Mouse (Mus musculus): ENCODE measurements around the gene Fbp2. TPM values are rescaled to one million over a fixed set of nuclear protein-coding genes. Genes with fewer than 3 reads are reported as not detected.

The Fbp2 gene
- total RNA-seq (2014; fragmentation: Nextera tagmentation), result not detected in 2 replicates
- not detected in 2 replicates for total RNA-seq (2017)

DNA sequence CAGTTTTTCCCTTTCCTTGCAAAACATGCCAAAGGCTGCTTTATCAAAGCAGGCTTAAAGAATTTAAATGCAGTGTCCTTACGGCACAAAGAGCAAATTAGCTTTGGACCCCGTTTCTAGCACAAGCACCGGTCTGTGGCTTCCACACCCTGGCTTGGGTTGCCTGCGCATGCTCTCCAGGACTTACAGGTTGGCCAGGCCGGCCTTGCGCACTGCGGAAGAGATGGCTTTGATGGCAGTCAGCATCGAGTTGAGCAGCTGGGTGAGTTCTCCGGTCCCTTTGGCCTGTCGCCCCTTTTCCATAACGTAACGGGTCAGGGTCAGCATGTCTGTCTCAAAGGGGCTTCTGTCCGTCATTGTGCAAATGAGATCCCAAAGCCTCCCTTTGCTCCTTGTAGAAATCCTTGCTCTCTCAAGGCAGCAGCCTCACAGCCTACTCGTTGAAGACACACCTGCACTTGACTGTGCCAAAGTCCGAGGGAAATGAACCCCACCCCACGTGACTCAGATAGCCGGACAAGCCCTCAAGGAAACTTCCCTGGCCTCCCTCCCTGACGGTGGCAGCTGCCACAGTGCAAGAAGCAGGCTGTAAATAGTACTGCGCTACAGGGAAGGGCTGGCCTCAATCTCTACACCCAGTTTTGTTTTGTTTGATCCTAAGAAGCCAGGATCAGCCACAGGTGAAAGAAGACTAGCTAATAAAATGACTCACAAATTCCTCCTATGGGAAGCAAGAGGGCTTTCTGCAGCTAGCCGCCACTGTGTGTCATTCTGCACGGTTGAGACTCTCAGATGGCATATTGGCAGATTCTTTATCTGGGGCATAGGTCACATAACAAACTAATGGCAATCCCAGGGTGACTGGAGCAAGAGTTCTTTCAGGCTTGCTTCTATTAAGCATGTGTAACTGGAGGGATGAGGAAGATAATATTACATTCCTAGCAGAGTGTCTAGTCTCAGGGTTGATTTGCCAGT, at the start of gene Fbp2:
Gene Fbp2 (minus strand): TSS at position 482 of the 975 bp plus-strand sequence.
- no peak for ATAC-seq (replicated peaks; ENCODE audit: poor library complexity, severe bottlenecking)

DNA sequence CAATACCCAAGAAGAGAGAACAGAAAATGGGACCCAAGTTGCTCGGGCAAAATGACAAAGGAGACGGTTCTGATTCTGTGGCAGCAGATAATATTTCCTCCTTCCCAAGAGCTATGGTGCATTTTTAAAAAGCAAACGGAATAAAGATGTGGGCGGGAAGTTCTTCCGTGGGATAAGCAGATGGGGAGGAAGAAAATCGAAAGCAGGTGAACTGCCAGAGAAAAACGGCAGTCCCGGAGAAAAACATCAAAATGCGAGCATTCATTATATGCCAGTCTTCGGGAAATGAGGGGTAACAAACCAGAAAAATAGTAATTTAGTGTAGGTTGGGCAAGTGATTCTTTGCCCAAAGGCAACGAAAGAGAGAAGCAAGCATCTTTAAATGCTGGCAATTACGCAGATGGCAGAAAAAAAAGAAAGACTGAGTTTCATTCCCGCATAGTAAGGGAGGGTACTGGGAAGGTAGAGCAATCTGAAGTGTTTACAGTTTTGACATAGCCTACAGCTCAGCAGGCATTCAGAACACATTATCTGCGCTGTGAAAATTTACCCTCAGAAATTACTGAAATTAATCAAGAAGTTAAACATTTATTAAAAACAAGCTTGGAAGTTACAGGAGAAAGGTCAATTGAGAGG, 49.4 kb upstream of the Fbp2 start:
- ATAC-seq (replicated peaks; ENCODE audit: poor library complexity, severe bottlenecking), result no peak

DNA sequence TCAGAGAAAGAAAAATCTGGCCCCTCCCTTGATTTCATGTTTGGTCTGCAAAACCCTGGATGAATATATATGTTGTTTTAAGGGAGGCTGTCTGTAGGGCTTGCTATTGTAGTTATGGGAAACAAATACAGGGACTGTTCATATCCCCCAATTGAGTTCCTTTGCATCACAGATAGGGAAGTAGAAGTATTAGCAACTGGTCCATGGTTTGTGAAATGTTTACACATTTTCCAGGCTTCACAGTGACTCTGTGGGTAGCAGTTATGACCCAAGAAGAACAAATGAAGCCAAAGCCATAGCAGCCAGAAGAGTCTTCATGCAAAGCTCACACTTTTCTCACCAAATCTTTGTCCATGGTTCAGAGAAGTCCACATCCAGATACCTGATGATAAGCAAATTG, 42.9 kb upstream of the Fbp2 start:
- peak; percentile 62 for ATAC-seq (replicated peaks; ENCODE audit: poor library complexity, severe bottlenecking)

DNA sequence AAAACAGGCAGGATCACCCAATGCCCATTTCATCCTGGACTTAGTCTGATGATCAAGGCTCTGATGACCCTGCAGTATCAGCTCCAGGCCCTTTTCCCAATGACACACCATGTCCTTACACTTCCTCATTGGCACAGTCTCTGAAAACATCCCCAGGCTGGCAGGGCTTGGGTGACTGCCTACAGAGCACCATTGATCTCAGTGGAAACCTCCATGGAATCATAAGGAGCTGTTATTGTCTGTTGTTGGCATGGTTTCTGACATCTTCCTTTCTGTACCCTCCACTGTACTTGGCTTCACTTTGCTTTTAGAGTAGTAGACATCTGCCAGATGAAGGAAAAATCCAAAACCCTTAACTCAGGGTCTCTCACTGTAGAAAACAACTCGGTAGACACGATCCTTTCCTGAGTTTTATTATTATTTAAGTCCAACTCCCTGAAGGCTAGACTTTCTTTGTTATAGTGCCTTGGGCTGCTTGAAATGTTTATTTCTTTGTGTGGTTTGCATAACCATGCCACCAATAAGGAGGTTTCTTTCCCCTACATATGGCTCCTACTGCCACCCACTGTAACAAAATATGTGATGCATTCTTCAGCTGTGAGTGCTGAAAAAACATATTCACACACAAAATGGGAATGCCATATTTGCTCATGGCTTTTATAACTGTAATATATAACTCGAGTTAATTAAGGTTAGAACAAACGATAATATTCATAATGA, 39.9 kb upstream of the Fbp2 start:
- no peak for ATAC-seq (replicated peaks; ENCODE audit: poor library complexity, severe bottlenecking)

DNA sequence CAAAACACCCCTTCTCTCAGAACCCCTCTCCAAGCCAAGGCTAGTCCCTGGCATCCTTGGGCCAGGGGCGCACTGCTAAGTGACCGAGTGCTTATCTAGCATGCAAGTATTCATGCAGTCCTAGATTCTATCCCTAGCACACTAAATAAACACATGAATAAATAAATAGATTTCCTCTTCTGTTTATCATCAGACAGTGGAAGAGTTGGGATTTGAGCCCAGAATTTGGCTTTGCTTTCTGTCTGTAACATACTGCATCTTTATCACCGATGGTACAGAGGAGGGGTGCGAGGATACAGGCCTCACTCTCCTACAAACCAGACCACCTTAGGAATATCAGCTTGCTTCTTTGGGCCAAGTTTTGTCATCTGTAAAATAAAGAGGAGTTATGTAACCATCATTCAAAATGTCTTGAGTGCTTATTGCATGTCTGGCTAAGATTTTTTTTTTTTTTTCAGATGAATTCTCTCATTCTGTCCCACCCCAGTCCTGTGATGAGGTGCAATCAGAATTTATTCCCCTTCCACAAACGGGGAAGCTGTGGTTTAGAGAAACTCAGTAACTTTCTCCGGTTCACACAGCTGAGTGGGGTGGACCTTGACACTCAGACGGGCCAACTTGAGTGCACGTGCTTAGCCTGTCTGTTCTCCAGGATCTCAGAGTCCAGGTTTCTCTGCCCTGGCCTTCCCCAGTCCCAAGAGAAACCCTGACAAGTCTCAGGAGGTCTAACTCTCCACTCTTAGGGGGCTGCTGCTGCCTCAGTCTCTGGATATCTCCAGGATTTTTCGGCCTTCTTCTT, 35.0 kb upstream of the Fbp2 start:
- ATAC-seq (replicated peaks; ENCODE audit: poor library complexity, severe bottlenecking), result peak; percentile 87

DNA sequence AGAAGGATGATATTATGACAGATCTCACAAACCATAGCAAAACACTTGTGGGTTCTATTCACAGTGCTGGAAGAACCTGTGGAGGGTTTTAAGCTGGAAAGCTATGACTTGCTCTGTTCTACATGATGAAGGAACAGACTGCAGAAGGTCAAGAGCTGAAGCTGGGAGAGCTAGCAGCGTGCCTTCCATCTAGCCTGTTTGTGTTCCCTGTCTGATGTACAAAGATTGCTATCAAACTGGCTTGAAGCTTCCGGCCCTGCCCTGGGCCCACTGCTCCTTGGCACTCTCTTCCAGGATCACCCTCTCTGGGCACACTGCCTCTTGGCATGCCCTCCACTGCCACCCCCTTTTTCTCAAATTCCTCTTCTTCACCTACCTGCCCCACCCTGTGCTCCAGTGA, 31.1 kb upstream of the Fbp2 start:
- ATAC-seq (replicated peaks; ENCODE audit: poor library complexity, severe bottlenecking), result no peak

DNA sequence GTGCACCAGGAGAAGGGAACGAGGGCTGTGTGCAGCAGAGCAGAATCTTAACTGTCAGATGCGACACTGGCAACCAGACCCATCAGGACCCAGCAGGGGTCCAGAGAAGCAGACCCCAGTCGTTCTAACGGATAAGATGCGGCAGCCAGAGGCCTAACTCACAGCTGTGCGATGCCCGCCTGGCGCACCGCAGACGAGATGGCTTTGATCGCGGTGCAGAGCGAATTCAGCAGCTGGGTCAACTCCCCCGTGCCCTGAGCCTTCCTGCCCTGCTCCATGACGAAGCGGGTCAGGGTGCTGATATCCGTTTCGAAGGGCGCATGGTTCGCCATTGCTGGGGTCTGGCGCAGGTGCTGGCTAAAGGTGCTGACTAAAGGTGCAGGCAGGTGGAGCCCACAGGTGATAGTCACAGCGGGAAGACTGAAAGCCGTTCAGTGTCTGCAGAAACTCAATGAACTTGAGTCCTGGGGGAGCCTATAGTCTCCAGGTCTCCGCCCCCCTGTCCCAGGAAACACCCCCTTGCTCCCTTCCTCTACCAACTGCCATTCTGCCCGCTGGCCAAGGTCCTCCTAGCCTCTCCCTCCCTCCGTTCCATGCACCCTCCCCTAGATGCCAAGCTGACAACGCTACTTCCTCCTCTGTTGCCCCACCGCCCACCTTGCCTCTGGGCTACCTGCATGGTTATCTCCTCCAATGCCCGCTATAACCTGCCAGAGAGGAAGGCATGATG, 29.7 kb upstream of the Fbp2 start, which contains the start of gene Fbp1:
Gene Fbp1 (minus strand): TSS at position 571 of the 730 bp plus-strand sequence.
- peak; percentile 93 for ATAC-seq (replicated peaks; ENCODE audit: poor library complexity, severe bottlenecking)

DNA sequence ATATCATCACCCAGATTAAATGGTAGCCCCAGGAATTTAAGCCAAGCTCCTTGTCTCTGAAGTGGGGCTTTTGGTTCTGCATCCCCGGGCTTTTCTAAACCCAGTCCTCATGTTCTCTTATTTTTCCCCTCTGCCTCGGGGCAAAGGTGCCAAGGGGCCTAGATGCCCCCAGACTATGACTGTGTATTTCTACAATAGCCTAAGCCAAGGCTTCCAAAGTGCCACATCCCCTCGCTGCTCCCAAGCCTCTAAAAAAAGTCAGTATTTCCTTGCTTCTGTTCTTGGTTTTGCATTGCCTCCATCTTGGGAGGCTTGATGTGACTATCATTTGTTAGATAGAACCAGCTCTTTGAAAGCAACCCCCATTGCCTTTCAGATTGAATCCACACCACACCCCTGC, 26.3 kb upstream of the Fbp2 start:
- no peak for ATAC-seq (replicated peaks; ENCODE audit: poor library complexity, severe bottlenecking)

DNA sequence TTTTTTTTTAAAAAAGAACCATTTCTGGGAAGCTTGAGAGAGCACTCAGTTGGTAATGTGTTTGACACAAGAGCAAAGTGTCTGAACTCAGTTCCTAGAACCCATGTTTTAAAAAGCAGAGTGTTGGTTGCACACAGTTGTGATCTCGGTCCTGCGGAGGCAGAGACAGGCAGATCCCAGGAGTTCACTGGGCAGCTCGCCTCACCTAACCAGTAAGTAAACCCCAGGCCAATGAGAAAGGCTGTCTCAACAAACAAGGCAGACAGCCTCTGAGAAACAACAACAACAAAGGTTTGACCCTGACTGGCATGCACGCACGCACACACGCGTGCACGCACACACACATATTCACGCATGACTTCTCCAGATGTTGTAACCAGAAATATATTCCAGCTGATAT, 25.7 kb upstream of the Fbp2 start:
- no peak for ATAC-seq (replicated peaks; ENCODE audit: poor library complexity, severe bottlenecking)

DNA sequence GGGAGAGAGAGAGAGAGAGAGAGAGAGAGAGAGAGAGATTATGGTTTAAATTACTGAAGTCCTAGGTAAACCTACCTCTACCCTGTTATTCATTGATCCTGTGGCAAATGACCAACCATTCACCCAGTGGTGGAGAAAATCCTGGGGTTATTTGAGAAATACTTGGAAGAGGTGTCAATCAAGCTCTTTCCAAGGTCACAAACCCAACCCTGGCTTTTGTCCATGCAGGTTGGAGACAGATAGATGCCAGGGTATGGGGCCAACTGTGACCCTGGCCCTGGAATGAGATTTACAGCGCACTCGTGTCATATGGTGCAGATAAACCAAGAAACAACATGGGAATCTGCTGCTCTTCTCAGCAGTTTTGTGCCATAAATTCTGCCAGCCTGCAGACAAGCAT, 25.2 kb upstream of the Fbp2 start:
- ATAC-seq (replicated peaks; ENCODE audit: poor library complexity, severe bottlenecking), result no peak

DNA sequence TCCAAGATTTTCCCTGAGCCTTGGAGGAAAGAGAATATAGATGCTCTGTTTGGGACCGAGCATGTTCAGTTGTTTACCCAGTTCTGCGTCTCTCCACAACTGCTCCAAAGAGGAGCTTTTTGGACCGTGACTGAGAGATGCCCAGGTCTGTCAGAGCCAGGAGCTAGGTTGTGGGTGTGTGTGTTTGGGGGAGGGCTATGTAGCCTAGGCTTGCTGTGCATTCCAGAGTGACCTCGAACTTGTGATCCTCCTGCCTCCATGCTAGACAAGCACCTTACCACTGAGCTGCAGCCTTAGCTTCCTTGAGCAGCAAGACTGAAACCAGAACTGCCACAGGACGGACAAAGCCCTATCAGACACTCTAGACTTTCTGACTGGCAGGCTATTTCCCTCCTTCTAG, 24.6 kb upstream of the Fbp2 start:
- ATAC-seq (replicated peaks; ENCODE audit: poor library complexity, severe bottlenecking), result no peak

DNA sequence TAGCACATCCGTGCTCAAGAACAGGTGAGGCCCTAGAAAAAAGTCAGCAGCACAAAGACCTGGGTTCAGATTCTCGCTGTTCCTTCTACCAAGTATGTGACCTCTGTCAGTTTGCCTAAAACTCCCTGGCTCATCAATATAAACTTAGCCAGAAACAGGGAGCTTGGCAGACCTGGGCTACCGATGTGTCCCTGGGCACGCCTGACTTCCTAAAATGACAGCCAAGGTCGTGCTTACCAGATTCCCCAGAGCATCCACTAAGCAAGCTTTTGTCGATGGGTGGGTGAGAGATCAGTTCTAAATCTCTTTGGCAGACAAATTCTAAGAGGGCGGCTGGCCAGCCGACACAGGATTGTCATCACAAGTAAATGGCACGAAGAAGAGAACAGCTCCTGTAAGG, 23.1 kb upstream of the Fbp2 start:
- ATAC-seq (replicated peaks; ENCODE audit: poor library complexity, severe bottlenecking), result no peak

DNA sequence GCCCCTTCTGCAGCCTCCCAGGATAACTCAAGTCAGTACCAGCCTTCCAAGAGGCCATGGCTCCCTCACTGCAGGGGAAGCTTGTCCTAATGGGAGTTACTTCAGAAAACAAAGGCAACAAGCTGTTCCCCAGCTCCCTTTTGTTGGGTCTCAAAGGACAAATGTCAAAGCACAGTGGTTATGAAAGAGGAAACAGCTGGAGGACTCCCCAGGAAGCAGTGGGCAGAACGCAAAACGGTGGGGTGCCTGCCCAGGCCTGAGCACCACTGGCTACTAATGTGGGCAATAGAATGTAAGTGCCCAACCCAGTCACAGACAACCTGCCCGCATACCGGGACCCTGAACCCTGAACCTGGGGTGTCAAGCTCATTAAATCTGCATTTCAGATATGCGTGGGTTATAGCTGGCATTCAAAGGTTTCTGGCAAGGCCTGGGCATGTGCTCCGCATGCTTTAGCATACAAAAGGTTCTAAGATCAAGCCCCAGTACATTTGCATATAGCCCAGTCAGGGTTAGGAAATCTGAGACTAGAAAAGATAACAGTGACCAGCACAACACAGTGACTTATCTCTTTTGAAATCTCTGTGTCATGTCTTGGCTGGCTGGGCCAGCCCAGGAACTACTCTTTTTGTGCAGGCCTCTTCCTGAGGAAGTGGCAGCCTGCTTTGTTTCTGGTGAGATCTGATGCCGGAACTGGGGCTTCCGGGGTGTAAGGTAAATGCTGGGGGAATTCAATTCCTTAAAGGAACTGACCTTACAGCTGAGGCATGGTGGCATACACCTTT, 21.8 kb upstream of the Fbp2 start:
- ATAC-seq (replicated peaks; ENCODE audit: poor library complexity, severe bottlenecking), result peak; percentile 85

DNA sequence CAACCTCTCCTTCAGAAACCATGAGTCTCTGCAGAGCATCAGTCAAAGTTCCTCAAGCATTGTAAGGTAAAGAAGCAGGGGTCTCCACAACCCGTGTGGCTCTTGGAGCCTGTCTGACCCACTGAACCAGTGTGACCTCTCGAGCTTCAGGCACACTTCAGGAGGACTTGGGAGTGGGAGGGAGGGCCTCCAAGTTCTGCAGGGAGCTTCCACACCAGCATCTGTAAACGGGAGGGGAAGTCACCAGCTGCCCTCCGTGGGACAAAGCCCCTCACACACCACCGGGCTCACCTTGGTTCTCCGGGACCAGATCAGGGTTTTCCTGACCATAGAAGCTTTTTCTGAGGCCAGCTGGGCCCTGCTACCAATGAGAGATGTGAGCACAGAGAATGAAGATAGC, 21.2 kb upstream of the Fbp2 start:
- ATAC-seq (replicated peaks; ENCODE audit: poor library complexity, severe bottlenecking), result peak; percentile 12

DNA sequence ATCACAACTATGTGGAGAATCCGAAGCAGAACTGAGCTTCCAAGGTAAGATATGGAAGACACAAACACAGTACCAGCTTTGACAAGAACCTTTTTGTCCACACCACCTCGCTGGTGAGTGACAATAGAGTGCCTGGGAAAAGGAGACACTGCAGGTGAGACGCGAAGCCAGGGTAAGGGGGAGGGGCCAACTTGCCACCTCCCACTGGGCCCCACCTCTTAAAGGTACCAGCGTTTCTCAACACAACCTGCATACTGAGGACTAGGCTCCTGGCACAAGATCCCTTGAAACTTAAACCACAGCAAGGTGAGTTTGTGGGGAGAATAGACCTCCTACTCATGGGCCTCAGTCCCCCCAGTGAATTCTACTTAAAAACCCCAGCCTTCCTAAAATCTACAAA, 19.0 kb upstream of the Fbp2 start:
- no peak for ATAC-seq (replicated peaks; ENCODE audit: poor library complexity, severe bottlenecking)

DNA sequence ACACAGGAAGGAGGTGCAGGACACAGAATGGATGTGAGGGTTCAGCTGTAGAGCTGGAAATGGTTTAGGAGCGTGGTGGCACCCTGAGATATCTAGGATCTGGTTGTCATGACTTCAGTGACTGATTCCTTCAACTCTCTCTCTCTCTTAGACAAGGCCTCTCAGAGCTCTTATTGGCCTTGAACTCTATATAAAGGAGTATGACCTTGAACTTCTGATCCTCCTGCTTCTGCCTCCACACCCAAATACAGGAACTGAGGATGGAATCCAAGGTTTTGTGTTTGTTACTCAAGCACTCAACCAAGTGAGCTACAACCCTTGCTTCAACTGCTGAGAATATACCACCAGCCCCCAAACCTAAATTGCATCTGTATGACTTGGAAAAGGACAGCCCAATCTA, 17.9 kb upstream of the Fbp2 start:
- no peak for ATAC-seq (replicated peaks; ENCODE audit: poor library complexity, severe bottlenecking)

DNA sequence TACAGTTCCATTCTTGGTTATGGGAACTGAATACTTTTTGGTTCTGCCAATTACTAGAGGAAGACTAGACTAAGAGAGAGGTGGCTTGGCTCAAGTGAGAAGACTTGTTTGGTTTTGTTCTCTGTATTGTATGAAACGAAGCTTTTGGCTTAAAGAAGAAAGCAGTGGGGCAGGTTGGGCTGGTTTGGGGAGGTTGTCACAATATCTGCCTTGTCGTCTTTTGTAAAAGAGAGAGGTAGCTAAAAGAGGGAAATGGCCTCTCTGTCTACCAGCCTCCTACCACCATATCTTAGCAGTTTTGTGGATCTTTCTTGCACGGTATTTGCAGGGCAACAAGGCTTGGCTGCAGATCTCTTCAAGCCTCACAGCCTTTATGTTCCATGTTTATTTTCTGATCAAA, 14.0 kb upstream of the Fbp2 start:
- no peak for ATAC-seq (replicated peaks; ENCODE audit: poor library complexity, severe bottlenecking)

DNA sequence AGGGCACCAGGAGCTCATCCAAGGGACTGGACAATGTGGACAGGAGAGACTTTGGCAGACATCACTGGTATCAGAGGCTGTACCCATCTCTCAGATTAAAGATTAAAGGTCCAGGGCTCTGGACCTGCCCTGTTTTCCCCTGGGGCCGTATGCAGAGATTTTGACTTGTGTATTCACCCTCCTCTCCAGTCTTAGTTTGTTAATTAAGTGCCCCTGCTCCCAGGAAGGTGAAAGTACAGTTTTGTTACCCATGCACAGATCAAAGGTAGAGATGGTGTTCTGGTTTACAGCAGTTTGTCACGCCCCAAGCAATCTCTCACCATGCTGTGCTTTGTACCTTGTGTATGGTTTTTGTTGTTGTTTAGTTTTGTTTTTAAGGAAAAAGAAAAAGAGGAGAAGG, 12.4 kb upstream of the Fbp2 start:
- no peak for ATAC-seq (replicated peaks; ENCODE audit: poor library complexity, severe bottlenecking)

DNA sequence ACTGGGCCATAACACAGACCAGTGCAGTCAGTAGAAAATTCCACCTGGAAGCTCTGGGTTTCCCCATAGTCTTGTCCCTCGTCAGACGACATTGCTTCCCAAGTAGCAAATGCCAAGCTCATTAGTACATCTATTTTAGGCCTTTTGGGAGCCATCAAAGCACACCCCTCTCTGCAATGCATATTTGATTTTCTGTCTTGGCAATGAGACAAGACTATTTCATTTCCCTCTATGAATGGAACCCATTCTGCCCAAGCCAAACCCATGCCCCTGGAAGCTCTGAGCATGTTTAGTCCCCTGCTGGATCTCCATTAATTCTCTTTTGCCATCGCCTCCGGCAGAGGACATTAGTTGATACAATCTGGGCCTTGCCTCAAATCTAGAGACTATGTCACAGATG, 8.6 kb upstream of the Fbp2 start:
- ATAC-seq (replicated peaks; ENCODE audit: poor library complexity, severe bottlenecking), result no peak
